Mouse (Mus musculus) limb, embryonic 14.5 days (tissue): ENCODE data around the gene Olfr391-ps. TPM values are rescaled to one million over a fixed set of nuclear protein-coding genes. Genes with fewer than 3 reads are reported as not detected.

Experiments
- ATAC-seq: fragments of 200-750 bp; cut with Nextera tagmentation; 2 replicates; pipeline ENCODE4 v1.8.0; 2017; ENCODE audit warnings: low read depth, moderate number of reproducible peaks, moderate TSS enrichment; ENCODE audit not compliant: low FRiP score
- DNase-seq: peaks from one replicate; pipeline ENCODE4 v3.0.0-alpha.2; 2015; ENCODE audit warnings: low spot score
- H3K27ac ChIP-seq: fragments of 300-500 bp; sonication (generic); replicated peaks from 2 replicates; pipeline ENCODE4 v1.5.1; 2014; ENCODE audit warnings: low read depth, mild to moderate bottlenecking, low read length, moderate library complexity, mixed read lengths
- H3K27me3 ChIP-seq: fragments of 300-500 bp; sonication (generic); 2 replicates; pipeline ENCODE4 v1.6.1; 2014; ENCODE audit warnings: low read length, mixed read lengths; ENCODE audit not compliant: control insufficient read depth, insufficient read depth
- H3K36me3 ChIP-seq: fragments of 300-500 bp; sonication (generic); 2 replicates; pipeline ENCODE4 v1.6.1; 2014; ENCODE audit warnings: mild to moderate bottlenecking, low read length, moderate library complexity, mixed read lengths; ENCODE audit not compliant: control insufficient read depth, insufficient read depth
- H3K4me1 ChIP-seq: fragments of 300-500 bp; sonication (generic); 2 replicates; pipeline ENCODE4 v1.6.1; 2014; ENCODE audit warnings: antibody characterized with exemption, low read length, mixed read lengths; ENCODE audit not compliant: control insufficient read depth, insufficient read depth
- H3K4me2 ChIP-seq: fragments of 300-500 bp; sonication (generic); replicated peaks from 2 replicates; pipeline ENCODE4 v1.6.1; 2014; ENCODE audit warnings: low read depth, mild to moderate bottlenecking, low read length, moderate library complexity; ENCODE audit not compliant: severe bottlenecking
- H3K4me3 ChIP-seq: fragments of 300-500 bp; sonication (generic); replicated peaks from 2 replicates; pipeline ENCODE4 v1.5.1; 2014; ENCODE audit warnings: low read length
- H3K9ac ChIP-seq: fragments of 300-500 bp; sonication (generic); 2 replicates; pipeline ENCODE4 v1.6.1; 2014; ENCODE audit warnings: mild to moderate bottlenecking, low read depth, low read length, moderate library complexity; ENCODE audit not compliant: severe bottlenecking
- H3K9me3 ChIP-seq: fragments of 300-500 bp; sonication (generic); 2 replicates; pipeline ENCODE4 v1.6.1; 2016; ENCODE audit warnings: low read length; ENCODE audit not compliant: control insufficient read depth
- POLR2A ChIP-seq: fragments of 200-500 bp; IDR thresholded peaks from 2 replicates; pipeline ENCODE4 v1.8.0; 2012; ENCODE audit warnings: inconsistent platforms, mild to moderate bottlenecking, moderate library complexity, borderline replicate concordance; ENCODE audit not compliant: insufficient read depth, insufficient read length; ENCODE audit errors: extremely low read depth
- WGBS: fragments of 180-500 bp; shearing (Covaris S2); extraction: QIAGEN DNeasy Blood & Tissue Kit; methylation state at CpG from one replicate; pipeline ENCODE4 v1.1.7; 2014; 5-methylcytosine and 5-hydroxymethylcytosine counted together
- polyA plus RNA-seq, 2 experiments: library from polyadenylated mRNA; depleted of rRNA in 1 of 2; stranded (reverse) in 1 of 2; unstranded in 1 of 2; fragments of >200 nt; fragmentation: Nextera tagmentation in 1 of 2; extraction: Ambion mirVana in 1 of 2; gene quantifications; 2 replicates each; pipeline versions ENCODE4 v1.2.1 to v1.2.3; 2012 to 2014

Olfr391-ps gene
- polyA plus RNA-seq (2012; rRNA removed): not detected in 2 replicates
- polyA plus RNA-seq (2014; fragmentation: Nextera tagmentation; extraction: Ambion mirVana): not detected in 2 replicates

GRCm38 (mm10) chr11:73802952-73803351 is at the start of gene Olfr391-ps:
Olfr391-ps (minus strand) TSS chr11:73803052.
- 30% methylated on average over 1 of the region's 1 CpGs for WGBS
- ATAC-seq (no peak), DNase-seq (no peak)
- H3K9ac ChIP-seq: no peak within 1 kb of the TSS
- H3K27me3 ChIP-seq: no peaks in the 10 kb centered on the region
- no peaks in the 10 kb centered on the region for H3K36me3 ChIP-seq
- no peak within 1 kb of the TSS for H3K27ac ChIP-seq
- H3K9me3 ChIP-seq: no peaks in the 10 kb centered on the region; the same call in 1 of the 2 replicates
- no peak for TF ChIP-seq POLR2A
- no peak within 1 kb of the TSS for H3K4me3 ChIP-seq
- no peaks in the 10 kb centered on the region for H3K4me1 ChIP-seq
- H3K4me2 ChIP-seq: no peak within 1 kb of the TSS

- Histone ChIP-seq H3K4me1 (no peaks in the 10 kb centered on the region), H3K4me3 (no peak within 1 kb of the TSS), H3K9ac (no peak within 1 kb of the TSS), H3K36me3 (no peaks in the 10 kb centered on the region), H3K27me3 (no peaks in the 10 kb centered on the region), H3K27ac (no peak within 1 kb of the TSS), H3K4me2 (no peak within 1 kb of the TSS), H3K9me3 (no peaks in the 10 kb centered on the region)
- ATAC-seq: no peak
- no peak for TF ChIP-seq POLR2A
- no peak for DNase-seq
Observed at GRCm38 (mm10) chr11:73851354-73851753, 48.5 kb upstream of the Olfr391-ps start, which contains the start of gene Olfr393. Olfr393 (minus strand) TSS chr11:73851454.

DNA sequence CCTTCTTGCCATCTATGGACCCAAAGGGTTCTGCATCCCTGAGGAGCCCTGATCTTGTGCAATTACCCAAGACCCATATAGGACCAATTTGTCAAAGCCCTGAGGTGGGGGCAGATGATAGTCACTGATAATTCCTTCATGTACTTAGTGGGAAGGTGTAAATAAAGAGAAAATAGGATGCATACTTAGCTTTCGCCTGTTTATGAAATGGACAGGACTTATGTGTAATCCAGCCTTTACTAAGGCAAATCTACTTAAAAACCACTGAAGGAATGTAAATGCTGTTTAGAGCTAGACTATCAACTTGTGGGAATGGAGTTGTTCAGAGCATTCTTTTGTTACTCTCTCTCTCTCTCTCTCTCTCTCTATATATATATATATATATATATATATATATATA is 14.1 kb upstream of the Olfr391-ps start, which contains the start of gene Olfr392:
TSS of gene Olfr392 (minus strand) at position 101 of the 400 bp plus-strand sequence.
- no peak within 1 kb of the TSS for H3K4me2 ChIP-seq
- H3K27me3 ChIP-seq: no peaks in the 10 kb centered on the region
- ATAC-seq: no peak
- H3K36me3 ChIP-seq: no peaks in the 10 kb centered on the region
- H3K27ac ChIP-seq: no peak within 1 kb of the TSS
- no peak for TF ChIP-seq POLR2A
- H3K4me1 ChIP-seq: no peaks in the 10 kb centered on the region
- no peak within 1 kb of the TSS for H3K9ac ChIP-seq
- no peak within 1 kb of the TSS for H3K4me3 ChIP-seq
- no peak for DNase-seq
- 92% methylated on average over 1 of the region's 1 CpGs for WGBS
- no peaks in the 10 kb centered on the region for H3K9me3 ChIP-seq

GRCm38 (mm10) chr11:73782664-73783063 is 20.2 kb downstream of the Olfr391-ps start, which contains the start of gene Olfr390:
Olfr390 (plus strand) TSS chr11:73782964.
- no peak within 1 kb of the TSS for H3K4me3 ChIP-seq
- no peaks in the 10 kb centered on the region for H3K27me3 ChIP-seq
- H3K9ac ChIP-seq: no peak within 1 kb of the TSS
- no peaks in the 10 kb centered on the region for H3K36me3 ChIP-seq
- H3K4me2 ChIP-seq: no peak within 1 kb of the TSS
- H3K4me1 ChIP-seq: no peaks in the 10 kb centered on the region
- no peak for TF ChIP-seq POLR2A
- WGBS: 78% methylated on average over 1 of the region's 1 CpGs
- no peak within 1 kb of the TSS for H3K27ac ChIP-seq
- ATAC-seq (no peak), DNase-seq (no peak)
- H3K9me3 ChIP-seq: no peaks in the 10 kb centered on the region

GRCm38 (mm10) chr11:73780613-73781012 is 22.2 kb downstream of the Olfr391-ps start, which contains the start of gene Olfr389:
Olfr389 (minus strand) TSS chr11:73780713.
- Histone ChIP-seq H3K9ac (no peak within 1 kb of the TSS), H3K36me3 (no peaks in the 10 kb centered on the region), H3K9me3 (no peaks in the 10 kb centered on the region), H3K4me3 (no peak within 1 kb of the TSS), H3K4me2 (no peak within 1 kb of the TSS), H3K4me1 (no peaks in the 10 kb centered on the region), H3K27ac (no peak within 1 kb of the TSS), H3K27me3 (no peaks in the 10 kb centered on the region)
- ATAC-seq: no peak
- WGBS: 74% methylated on average over 1 of the region's 1 CpGs
- TF ChIP-seq POLR2A: no peak
- no peak for DNase-seq
